Mouse (Mus musculus): ENCODE data around the gene Prkrip1. TPM values are rescaled to one million over a fixed set of nuclear protein-coding genes. Genes with fewer than 3 reads are reported as not detected.
"Not testable (repeated sequence)": the region's sequence is repeated elsewhere in the genome, so short reads cannot be mapped to it uniquely, and the experiment has no call there.

Gene Prkrip1
- polyA plus RNA-seq, 1 experiment from 2014 or later, result 58.5 TPM

DNA sequence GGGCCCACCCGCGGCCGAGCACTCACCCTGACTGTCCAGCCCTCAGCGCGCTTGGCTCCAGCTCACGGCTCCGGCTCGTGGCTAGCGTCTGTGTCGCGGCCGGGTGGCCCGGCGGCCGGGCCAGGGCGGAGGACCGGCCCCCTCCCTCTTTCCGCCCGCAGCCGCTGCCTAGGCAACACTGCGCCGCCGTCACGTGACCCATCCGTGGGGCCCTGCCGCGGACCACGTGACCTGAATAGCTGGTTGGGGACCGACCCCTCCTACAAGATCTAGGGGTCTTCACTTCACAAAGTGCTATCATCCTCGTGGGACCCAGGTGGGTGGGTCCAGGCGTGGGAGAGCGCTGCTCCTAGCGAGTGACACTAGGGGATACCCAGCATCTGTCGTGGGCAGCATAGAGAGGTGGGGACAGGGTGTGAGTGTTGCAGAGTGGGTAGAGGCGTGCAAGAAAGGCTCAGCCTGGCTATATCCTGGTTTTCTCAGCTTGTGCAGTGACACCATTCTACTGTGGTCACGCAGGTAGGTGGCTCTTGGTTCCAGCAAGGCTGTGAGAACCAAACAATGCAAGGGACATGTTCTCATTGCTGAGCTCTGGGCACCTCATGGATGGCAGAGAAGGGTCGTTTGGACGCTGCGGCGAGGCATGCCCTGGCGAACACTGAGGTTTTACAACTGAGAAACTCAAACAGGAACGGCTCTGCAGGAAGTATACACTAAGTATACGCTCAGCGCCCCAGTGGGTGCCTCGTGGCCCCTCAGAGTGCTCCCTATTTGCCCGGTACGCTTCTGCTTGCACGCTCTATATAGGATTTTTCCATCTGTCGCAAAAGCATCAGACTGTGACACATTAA, 28.0 kb downstream of the Prkrip1 start, which contains the start of gene Orai2:
Gene Orai2, minus strand, starts transcription at position 202 of the 851 bp plus-strand sequence.
- Histone ChIP-seq H3K4me1 (peaks cover 45% of the 10 kb centered on the region), H3K9ac (replicated peaks) (peak within 1 kb of the TSS; percentile 79), H3K27ac (replicated peaks) (peak within 1 kb of the TSS; percentile 83), H3K27me3 (no peaks in the 10 kb centered on the region; the same call in 1 of the 2 replicates), H3K9me3 (no peaks in the 10 kb centered on the region), H3K36me3 (peaks cover 12% of the 10 kb centered on the region), H3K4me2 (replicated peaks) (peak within 1 kb of the TSS; percentile 95), H3K4me3 (peak within 1 kb of the TSS; percentile 68)
- peak; percentile 85 for ATAC-seq (replicated peaks)
- WGBS, result 3% methylated on average over 49 of the region's 49 CpGs

GRCm38 (mm10) chr5:136169626-136170511, 28.9 kb downstream of the Prkrip1 start:
- Histone ChIP-seq H3K27ac (replicated peaks) (peak overlapping the region; percentile 83), H3K36me3 (peaks cover 12% of the 10 kb centered on the region), H3K27me3 (no peaks in the 10 kb centered on the region; the same call in 1 of the 2 replicates), H3K4me3 (peak overlapping the region; percentile 68), H3K9me3 (no peaks in the 10 kb centered on the region), H3K9ac (replicated peaks) (peak overlapping the region; percentile 79), H3K4me2 (replicated peaks) (peak overlapping the region; percentile 95), H3K4me1 (peaks cover 44% of the 10 kb centered on the region)
- 9% methylated on average over 15 of the region's 15 CpGs for WGBS
- peak; percentile 39; the same call in 1 of the 2 replicates for ATAC-seq (replicated peaks)

GRCm38 (mm10) chr5:136168071-136168470, 30.7 kb downstream of the Prkrip1 start:
- peaks cover 31% of the 10 kb centered on the region for H3K4me1 ChIP-seq
- H3K36me3 ChIP-seq, result peaks cover 12% of the 10 kb centered on the region
- WGBS, result 92% methylated on average over 3 of the region's 3 CpGs
- no peak for ATAC-seq (replicated peaks)
- H3K9ac ChIP-seq (replicated peaks), result no peak overlapping the region
- no peak overlapping the region for H3K4me2 ChIP-seq (replicated peaks)
- H3K27me3 ChIP-seq, result no peaks in the 10 kb centered on the region; the same call in 1 of the 2 replicates
- H3K9me3 ChIP-seq, result no peaks in the 10 kb centered on the region
- H3K27ac ChIP-seq (replicated peaks), result no peak overlapping the region
- no peak overlapping the region for H3K4me3 ChIP-seq

DNA sequence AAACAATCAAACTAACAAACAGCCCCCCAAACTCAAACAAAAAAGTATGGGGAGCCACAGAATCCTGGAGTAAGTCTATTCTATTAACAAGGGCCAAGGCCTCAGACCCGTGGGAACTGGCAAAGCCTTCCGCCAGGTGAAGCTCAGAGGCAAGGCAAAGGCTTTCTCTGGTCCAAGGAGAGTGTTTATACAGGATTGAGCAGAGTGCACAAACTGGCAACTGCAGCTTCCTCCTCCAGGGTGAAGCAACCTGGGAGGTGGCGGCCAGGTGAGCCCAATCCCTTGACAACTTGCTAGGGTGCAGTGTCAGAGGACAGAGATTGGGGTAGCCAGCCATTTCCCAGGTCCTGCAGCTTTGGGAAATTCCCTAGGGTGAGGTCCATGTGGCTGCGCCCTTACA, 31.5 kb downstream of the Prkrip1 start:
- H3K9ac ChIP-seq (replicated peaks), result no peak overlapping the region
- H3K9me3 ChIP-seq, result no peaks in the 10 kb centered on the region
- no peak overlapping the region for H3K27ac ChIP-seq (replicated peaks)
- peaks cover 30% of the 10 kb centered on the region for H3K4me1 ChIP-seq
- 93% methylated on average over 4 of the region's 4 CpGs for WGBS
- ATAC-seq (replicated peaks), result no peak
- H3K36me3 ChIP-seq, result peaks cover 12% of the 10 kb centered on the region
- H3K27me3 ChIP-seq, result no peaks in the 10 kb centered on the region; the same call in 1 of the 2 replicates
- H3K4me3 ChIP-seq, result no peak overlapping the region
- H3K4me2 ChIP-seq (replicated peaks), result no peak overlapping the region

GRCm38 (mm10) chr5:136165246-136165645, 33.5 kb downstream of the Prkrip1 start:
- 76% methylated on average over 8 of the region's 8 CpGs for WGBS
- Histone ChIP-seq H3K27me3 (no peaks in the 10 kb centered on the region), H3K4me3 (no peak overlapping the region), H3K4me1 (peaks cover 13% of the 10 kb centered on the region), H3K36me3 (peaks cover 12% of the 10 kb centered on the region), H3K4me2 (replicated peaks) (no peak overlapping the region), H3K27ac (replicated peaks) (no peak overlapping the region; the same call in 1 of the 2 replicates), H3K9me3 (no peaks in the 10 kb centered on the region), H3K9ac (replicated peaks) (no peak overlapping the region)
- ATAC-seq (replicated peaks), result no peak

- H3K27me3 ChIP-seq, result no peaks in the 10 kb centered on the region
- no peak overlapping the region for H3K4me2 ChIP-seq (replicated peaks)
- no peaks in the 10 kb centered on the region for H3K9me3 ChIP-seq
- 0 out of 2 replicates have a peak, but pooled peaks cover 3% of the 10 kb centered on the region for H3K4me1 ChIP-seq
- H3K4me3 ChIP-seq, result no peak overlapping the region
- H3K9ac ChIP-seq (replicated peaks), result no peak overlapping the region
- WGBS, result 80% methylated on average over 11 of the region's 11 CpGs
- peaks cover 12% of the 10 kb centered on the region for H3K36me3 ChIP-seq
- ATAC-seq (replicated peaks), result peak; percentile 35; the same call in 1 of the 2 replicates
- 0 out of 2 replicates have a peak overlapping the region, but pooled peaks have one; percentile 3 for H3K27ac ChIP-seq (replicated peaks)
Observed at GRCm38 (mm10) chr5:136163807-136164474, 34.8 kb downstream of the Prkrip1 start.

GRCm38 (mm10) chr5:136160084-136160483, 38.7 kb downstream of the Prkrip1 start:
- not testable (repeated sequence) for H3K27me3 ChIP-seq; H3K4me1 ChIP-seq; H3K36me3 ChIP-seq; H3K27ac ChIP-seq (replicated peaks); H3K9me3 ChIP-seq; H3K4me3 ChIP-seq; ATAC-seq (replicated peaks); H3K4me2 ChIP-seq (replicated peaks); H3K9ac ChIP-seq (replicated peaks)
- 88% methylated on average over 11 of the region's 12 CpGs for WGBS

DNA sequence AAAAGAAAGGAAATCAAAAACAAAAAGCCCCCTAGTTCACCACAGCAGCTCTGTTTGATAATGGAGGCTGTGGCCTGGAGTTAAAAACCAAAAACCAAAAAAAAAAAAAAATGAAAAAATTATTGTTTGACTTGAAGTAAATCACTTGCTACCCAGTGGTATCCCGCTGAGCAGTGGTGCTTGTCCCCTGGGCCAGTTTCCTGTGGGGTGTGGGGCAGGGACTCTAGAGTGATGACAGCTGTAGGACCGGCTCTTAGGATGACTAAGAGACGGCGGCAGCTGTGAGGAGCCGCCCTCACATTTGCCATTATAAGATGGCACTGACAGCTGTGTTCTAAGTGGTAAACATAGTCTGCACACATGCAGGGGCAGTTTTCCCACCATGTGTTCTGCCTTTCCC, 43.4 kb downstream of the Prkrip1 start:
- Histone ChIP-seq H3K27me3 (no peaks in the 10 kb centered on the region), H3K4me3 (no peak overlapping the region), H3K4me1 (no peaks in the 10 kb centered on the region), H3K9me3 (no peaks in the 10 kb centered on the region), H3K9ac (replicated peaks) (no peak overlapping the region), H3K36me3 (no peaks in the 10 kb centered on the region), H3K27ac (replicated peaks) (no peak overlapping the region), H3K4me2 (replicated peaks) (no peak overlapping the region)
- ATAC-seq (replicated peaks), result no peak
- 90% methylated on average over 5 of the region's 5 CpGs for WGBS

GRCm38 (mm10) chr5:136152365-136152764, 46.4 kb downstream of the Prkrip1 start:
- Histone ChIP-seq H3K4me2 (replicated peaks) (no peak overlapping the region), H3K9me3 (no peaks in the 10 kb centered on the region), H3K4me1 (no peaks in the 10 kb centered on the region), H3K27me3 (no peaks in the 10 kb centered on the region), H3K36me3 (no peaks in the 10 kb centered on the region), H3K9ac (replicated peaks) (no peak overlapping the region), H3K4me3 (no peak overlapping the region), H3K27ac (replicated peaks) (no peak overlapping the region)
- no peak for ATAC-seq (replicated peaks)
- 77% methylated on average over 8 of the region's 8 CpGs for whole genome bisulfite sequencing

GRCm38 (mm10) chr5:136149134-136149576, 49.6 kb downstream of the Prkrip1 start:
- WGBS, result 76% methylated on average over 5 of the region's 5 CpGs
- not testable (repeated sequence) for H3K27ac ChIP-seq (replicated peaks); H3K36me3 ChIP-seq; H3K4me3 ChIP-seq; H3K4me1 ChIP-seq; H3K27me3 ChIP-seq; H3K9me3 ChIP-seq; H3K9ac ChIP-seq (replicated peaks); H3K4me2 ChIP-seq (replicated peaks); ATAC-seq (replicated peaks)

DNA sequence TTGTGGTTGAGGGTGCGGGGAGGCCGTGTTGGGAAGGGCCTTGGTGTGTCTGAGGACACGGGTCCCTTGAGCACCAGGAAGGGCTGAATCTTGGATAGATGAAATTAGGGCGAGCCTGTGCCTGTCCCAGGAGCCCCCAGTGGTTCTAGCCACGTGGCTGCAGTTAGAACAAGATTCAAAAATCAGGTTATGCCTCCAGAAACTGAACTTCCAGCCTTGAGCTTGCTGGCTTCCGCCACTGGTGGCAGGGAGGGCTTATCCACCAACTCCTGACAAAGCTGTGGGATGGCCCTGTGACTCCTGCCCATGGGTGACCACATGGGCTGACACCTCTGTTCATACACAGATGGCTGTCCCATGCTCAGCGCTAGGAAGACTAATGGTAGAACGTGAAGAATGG, 51.1 kb downstream of the Prkrip1 start:
- no peaks in the 10 kb centered on the region for H3K9me3 ChIP-seq
- no peak overlapping the region for H3K9ac ChIP-seq (replicated peaks)
- ATAC-seq (replicated peaks), result no peak
- H3K36me3 ChIP-seq, result no peaks in the 10 kb centered on the region
- no peaks in the 10 kb centered on the region for H3K4me1 ChIP-seq
- 76% methylated on average over 8 of the region's 8 CpGs for WGBS
- H3K27me3 ChIP-seq, result no peaks in the 10 kb centered on the region
- no peak overlapping the region for H3K4me2 ChIP-seq (replicated peaks)
- no peak overlapping the region for H3K27ac ChIP-seq (replicated peaks)
- H3K4me3 ChIP-seq, result no peak overlapping the region

Data from forebrain, embryonic 15.5 days (tissue).